Mouse (Mus musculus): ENCODE measurements at regions not wholly inside any gene's neighbourhood (a gene's known extent, or its start where the extent isn't known, plus 50 kb on each side); places are given as distances from the start of the nearest gene placed in this dataset.

GRCm38 (mm10) chr5:141091676-141092075 is 91.3 kb upstream of the Card11 start:
- 43% methylated on average over 14 of the region's 14 CpGs for WGBS
- Histone ChIP-seq H3K9ac (replicated peaks) (no peak overlapping the region), H3K27ac (no peak overlapping the region), H3K4me1 (replicated peaks) (peaks cover 10% of the 10 kb centered on the region), H3K9me3 (no peaks in the 10 kb centered on the region), H3K27me3 (no peaks in the 10 kb centered on the region), H3K36me3 (no peaks in the 10 kb centered on the region), H3K4me3 (replicated peaks) (no peak overlapping the region), H3K4me2 (replicated peaks) (0 out of 2 replicates have a peak overlapping the region, but pooled peaks have one; percentile 7)
- no peak for ATAC-seq

GRCm38 (mm10) chr5:141093641-141094040 is 93.3 kb upstream of the Card11 start:
- Histone ChIP-seq H3K4me1 (replicated peaks) (peaks cover 10% of the 10 kb centered on the region), H3K27me3 (no peaks in the 10 kb centered on the region), H3K36me3 (no peaks in the 10 kb centered on the region), H3K4me2 (replicated peaks) (no peak overlapping the region), H3K27ac (no peak overlapping the region), H3K9me3 (no peaks in the 10 kb centered on the region), H3K9ac (replicated peaks) (no peak overlapping the region), H3K4me3 (replicated peaks) (no peak overlapping the region)
- no peak for ATAC-seq
- 56% methylated on average over 4 of the region's 4 CpGs for WGBS

GRCm38 (mm10) chr5:141097878-141098277 is 97.5 kb upstream of the Card11 start:
- Histone ChIP-seq H3K27ac (no peak overlapping the region), H3K9me3 (no peaks in the 10 kb centered on the region), H3K27me3 (no peaks in the 10 kb centered on the region), H3K36me3 (no peaks in the 10 kb centered on the region), H3K4me3 (replicated peaks) (no peak overlapping the region), H3K9ac (replicated peaks) (no peak overlapping the region), H3K4me1 (replicated peaks) (no peaks in the 10 kb centered on the region), H3K4me2 (replicated peaks) (no peak overlapping the region)
- ATAC-seq: no peak
- 58% methylated on average over 4 of the region's 4 CpGs for WGBS

- H3K9me3 ChIP-seq: no peaks in the 10 kb centered on the region
- no peak overlapping the region for H3K4me2 ChIP-seq (replicated peaks)
- no peak for ATAC-seq
- WGBS: 86% methylated on average over 3 of the region's 3 CpGs
- no peaks in the 10 kb centered on the region for H3K4me1 ChIP-seq (replicated peaks)
- H3K27ac ChIP-seq: no peak overlapping the region
- no peak overlapping the region for H3K9ac ChIP-seq (replicated peaks)
- H3K4me3 ChIP-seq (replicated peaks): no peak overlapping the region
- no peaks in the 10 kb centered on the region for H3K27me3 ChIP-seq
- H3K36me3 ChIP-seq: no peaks in the 10 kb centered on the region
These were observed 111.3 kb upstream of the Card11 start for GRCm38 (mm10) chr5:141111666-141112065.

- Histone ChIP-seq H3K4me1 (replicated peaks) (no peaks in the 10 kb centered on the region), H3K9me3 (no peaks in the 10 kb centered on the region), H3K27ac (no peak overlapping the region), H3K9ac (replicated peaks) (no peak overlapping the region), H3K4me2 (replicated peaks) (no peak overlapping the region), H3K27me3 (no peaks in the 10 kb centered on the region), H3K36me3 (no peaks in the 10 kb centered on the region), H3K4me3 (replicated peaks) (no peak overlapping the region)
- 79% methylated on average over 4 of the region's 4 CpGs for WGBS
- no peak for ATAC-seq
These were observed 115.0 kb upstream of the Card11 start for GRCm38 (mm10) chr5:141115273-141115904.

- no peaks in the 10 kb centered on the region for H3K27me3 ChIP-seq
- H3K4me1 ChIP-seq (replicated peaks): no peaks in the 10 kb centered on the region
- 94% methylated on average over 8 of the region's 8 CpGs for WGBS
- H3K9me3 ChIP-seq: no peaks in the 10 kb centered on the region
- H3K9ac ChIP-seq (replicated peaks): no peak overlapping the region
- ATAC-seq: 0 out of 2 replicates have a peak, but pooled peaks have one; percentile 24
- no peak overlapping the region for H3K4me2 ChIP-seq (replicated peaks)
- H3K27ac ChIP-seq: no peak overlapping the region
- H3K4me3 ChIP-seq (replicated peaks): no peak overlapping the region
- H3K36me3 ChIP-seq: no peaks in the 10 kb centered on the region
These were observed 115.6 kb upstream of the Card11 start for GRCm38 (mm10) chr5:141115963-141116362.

- Histone ChIP-seq H3K36me3 (no peaks in the 10 kb centered on the region), H3K27me3 (no peaks in the 10 kb centered on the region), H3K4me1 (replicated peaks) (no peaks in the 10 kb centered on the region), H3K4me3 (replicated peaks) (no peak overlapping the region), H3K9ac (replicated peaks) (no peak overlapping the region), H3K27ac (no peak overlapping the region), H3K9me3 (no peaks in the 10 kb centered on the region), H3K4me2 (replicated peaks) (no peak overlapping the region)
- WGBS: 83% methylated on average over 7 of the region's 7 CpGs
- ATAC-seq: no peak
These were observed 115.4 kb upstream of the Sdk1 start for GRCm38 (mm10) chr5:141125870-141126269.

- H3K4me2 ChIP-seq (replicated peaks): no peak overlapping the region
These were observed 114.8 kb upstream of the Sdk1 start for GRCm38 (mm10) chr5:141126536-141126935.

GRCm38 (mm10) chr5:141131036-141131435 is 110.3 kb upstream of the Sdk1 start:
- H3K9me3 ChIP-seq: no peaks in the 10 kb centered on the region
- no peaks in the 10 kb centered on the region for H3K27me3 ChIP-seq
- H3K9ac ChIP-seq (replicated peaks): no peak overlapping the region
- H3K4me2 ChIP-seq (replicated peaks): no peak overlapping the region
- no peak for ATAC-seq
- H3K4me1 ChIP-seq (replicated peaks): no peaks in the 10 kb centered on the region
- WGBS: 92% methylated on average over 1 of the region's 1 CpGs
- H3K4me3 ChIP-seq (replicated peaks): no peak overlapping the region
- H3K27ac ChIP-seq: no peak overlapping the region
- H3K36me3 ChIP-seq: no peaks in the 10 kb centered on the region

More at GRCm38 (mm10) chr5:141126536-141126935, 114.8 kb upstream of the Sdk1 start:
- H3K4me1 ChIP-seq (replicated peaks): no peaks in the 10 kb centered on the region
- no peaks in the 10 kb centered on the region for H3K9me3 ChIP-seq
- ATAC-seq: no peak
- WGBS: 92% methylated on average over 7 of the region's 7 CpGs
- H3K27me3 ChIP-seq: no peaks in the 10 kb centered on the region
- no peak overlapping the region for H3K9ac ChIP-seq (replicated peaks)
- no peaks in the 10 kb centered on the region for H3K36me3 ChIP-seq
- no peak overlapping the region for H3K4me3 ChIP-seq (replicated peaks)
- no peak overlapping the region for H3K27ac ChIP-seq

- Histone ChIP-seq H3K4me1 (replicated peaks) (no peaks in the 10 kb centered on the region), H3K4me3 (replicated peaks) (no peak overlapping the region), H3K4me2 (replicated peaks) (no peak overlapping the region), H3K36me3 (no peaks in the 10 kb centered on the region), H3K9ac (replicated peaks) (no peak overlapping the region), H3K27me3 (no peaks in the 10 kb centered on the region), H3K27ac (no peak overlapping the region), H3K9me3 (no peaks in the 10 kb centered on the region)
- ATAC-seq: no peak
- WGBS: 77% methylated on average over 9 of the region's 9 CpGs
These were observed 109.4 kb upstream of the Sdk1 start for GRCm38 (mm10) chr5:141131906-141132305.

GRCm38 (mm10) chr5:141136239-141136638 is 105.1 kb upstream of the Sdk1 start:
- peaks cover 17% of the 10 kb centered on the region for H3K4me1 ChIP-seq (replicated peaks)
- H3K27me3 ChIP-seq: no peaks in the 10 kb centered on the region
- no peak overlapping the region for H3K4me3 ChIP-seq (replicated peaks)
- H3K36me3 ChIP-seq: no peaks in the 10 kb centered on the region
- no peak overlapping the region for H3K9ac ChIP-seq (replicated peaks)
- 60% methylated on average over 4 of the region's 4 CpGs for WGBS
- no peak overlapping the region for H3K27ac ChIP-seq
- no peak overlapping the region for H3K4me2 ChIP-seq (replicated peaks)
- H3K9me3 ChIP-seq: no peaks in the 10 kb centered on the region
- ATAC-seq: no peak

GRCm38 (mm10) chr5:141137716-141138115 is 103.6 kb upstream of the Sdk1 start:
- Histone ChIP-seq H3K27ac (no peak overlapping the region), H3K36me3 (no peaks in the 10 kb centered on the region), H3K9me3 (no peaks in the 10 kb centered on the region), H3K4me1 (replicated peaks) (peaks cover 17% of the 10 kb centered on the region), H3K27me3 (no peaks in the 10 kb centered on the region), H3K9ac (replicated peaks) (no peak overlapping the region), H3K4me2 (replicated peaks) (no peak overlapping the region), H3K4me3 (replicated peaks) (no peak overlapping the region)
- no peak for ATAC-seq
- WGBS: 82% methylated on average over 3 of the region's 3 CpGs

- 45% methylated on average over 12 of the region's 12 CpGs for WGBS
- H3K9ac ChIP-seq (replicated peaks): no peak overlapping the region
- no peaks in the 10 kb centered on the region for H3K27me3 ChIP-seq
- ATAC-seq: peak; percentile 37; the same call in 1 of the 2 replicates
- no peaks in the 10 kb centered on the region for H3K36me3 ChIP-seq
- peak overlapping the region; percentile 27; the same call in 1 of the 2 replicates for H3K27ac ChIP-seq
- peaks cover 17% of the 10 kb centered on the region for H3K4me1 ChIP-seq (replicated peaks)
- H3K9me3 ChIP-seq: no peaks in the 10 kb centered on the region
- H3K4me2 ChIP-seq (replicated peaks): peak overlapping the region; percentile 40
- no peak overlapping the region for H3K4me3 ChIP-seq (replicated peaks)
These were observed 102.4 kb upstream of the Sdk1 start for GRCm38 (mm10) chr5:141138771-141139360.

All from midbrain, embryonic 13.5 days (tissue).